Mouse (Mus musculus) heart, embryonic 11.5 days (tissue): Measurements from ENCODE around the gene Tatdn3. TPM values are rescaled to one million over a fixed set of nuclear protein-coding genes. Genes with fewer than 3 reads are reported as not detected.

Experiments used
- ATAC-seq: fragments of 200-750 bp; cut with Nextera tagmentation; replicated peaks from 2 replicates; pipeline ENCODE4 v1.8.0; 2017; ENCODE audit warnings: moderate library complexity; ENCODE audit not compliant: insufficient number of reproducible peaks, low FRiP score, low TSS enrichment
- H3K27ac ChIP-seq: fragments of 300-500 bp; sonication (generic); 2 replicates; pipeline ENCODE4 v1.5.1; 2014; ENCODE audit warnings: mild to moderate bottlenecking, low read depth, low read length
- H3K27me3 ChIP-seq: fragments of 300-500 bp; sonication (generic); 2 replicates; pipeline ENCODE4 v1.6.1; 2014; ENCODE audit warnings: mild to moderate bottlenecking, low read length, mixed read lengths; ENCODE audit not compliant: control insufficient read depth, insufficient read depth
- H3K36me3 ChIP-seq: fragments of 300-500 bp; sonication (generic); 2 replicates; pipeline ENCODE4 v1.6.1; 2014; ENCODE audit warnings: mild to moderate bottlenecking, low read length, moderate library complexity, mixed read lengths; ENCODE audit not compliant: control insufficient read depth, insufficient read depth
- H3K4me1 ChIP-seq: fragments of 300-500 bp; sonication (generic); 2 replicates; pipeline ENCODE4 v1.6.1; 2014; ENCODE audit warnings: low read length; ENCODE audit not compliant: control insufficient read depth, insufficient read depth
- H3K4me2 ChIP-seq: fragments of 300-500 bp; sonication (generic); 2 replicates; pipeline ENCODE4 v1.6.1; 2014; ENCODE audit warnings: mild to moderate bottlenecking, moderate library complexity
- H3K4me3 ChIP-seq: fragments of 300-500 bp; sonication (generic); 2 replicates; pipeline ENCODE4 v1.5.1; 2014; ENCODE audit warnings: low read depth, low read length
- H3K9ac ChIP-seq: fragments of 300-500 bp; sonication (generic); 2 replicates; pipeline ENCODE4 v1.6.1; 2014; ENCODE audit warnings: mild to moderate bottlenecking, low read depth, low read length, moderate library complexity
- H3K9me3 ChIP-seq: fragments of 300-500 bp; sonication (generic); replicated peaks from 2 replicates; pipeline ENCODE4 v1.6.1; 2016; ENCODE audit warnings: low read length; ENCODE audit not compliant: control insufficient read depth
- WGBS: fragments of 180-500 bp; shearing (Covaris S2); extraction: QIAGEN DNeasy Blood & Tissue Kit; methylation state at CpG from one replicate; pipeline ENCODE4 v1.1.7; 2014; ENCODE audit not compliant: insufficient replicate concordance; 5-methylcytosine and 5-hydroxymethylcytosine counted together
- polyA plus RNA-seq: library from polyadenylated mRNA; unstranded; fragments of >200 nt; fragmentation: Nextera tagmentation; extraction: Ambion mirVana; gene quantifications from 2 replicates; pipeline ENCODE4 v1.2.1, GENCODE M21; 2014

Tatdn3 gene
- polyA plus RNA-seq, 1 experiment from 2014 or later, result 20.3 TPM

DNA sequence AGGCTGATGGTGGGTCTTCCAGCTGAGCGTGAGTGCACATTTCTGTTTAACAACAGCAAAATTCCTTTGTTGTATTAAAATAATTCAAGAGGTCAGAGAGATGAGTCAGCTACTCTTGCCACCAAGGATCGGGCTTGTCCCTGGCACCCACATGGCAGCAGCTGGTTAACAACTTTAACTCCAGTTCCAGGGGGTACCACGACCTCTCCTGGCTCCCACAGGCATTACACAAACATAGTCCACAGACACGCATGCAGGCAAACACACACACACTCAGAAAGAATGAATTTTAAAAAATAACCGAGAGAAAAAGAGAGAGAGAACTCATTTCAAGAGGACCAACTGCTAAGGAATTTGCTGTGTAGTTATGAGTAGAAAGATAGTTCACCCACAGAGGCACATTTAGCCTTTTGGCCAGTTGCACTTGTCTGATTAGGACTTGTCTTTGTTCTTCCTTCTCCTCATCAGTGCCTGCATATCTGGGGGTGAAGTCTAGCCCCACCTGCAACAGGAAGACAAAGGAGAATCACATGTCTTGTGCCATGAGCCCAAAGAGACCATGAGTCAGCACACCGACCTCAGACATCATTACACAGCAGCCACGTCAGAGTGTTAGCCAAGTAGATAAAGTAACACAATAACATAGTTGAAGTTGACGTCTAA is 7.7 kb downstream of the Tatdn3 start:
- no peaks in the 10 kb centered on the region for H3K36me3 ChIP-seq
- H3K27me3 ChIP-seq, result no peaks in the 10 kb centered on the region
- no peak overlapping the region for H3K4me3 ChIP-seq
- peak overlapping the region; percentile 87 for H3K27ac ChIP-seq
- no peaks in the 10 kb centered on the region for H3K9me3 ChIP-seq
- H3K9ac ChIP-seq, result no peak overlapping the region
- peak overlapping the region; percentile 22 for H3K4me2 ChIP-seq
- peak; percentile 89 for ATAC-seq
- H3K4me1 ChIP-seq, result no peaks in the 10 kb centered on the region; the same call in 1 of the 2 replicates
- 67% methylated on average over 8 of the region's 8 CpGs for WGBS

DNA sequence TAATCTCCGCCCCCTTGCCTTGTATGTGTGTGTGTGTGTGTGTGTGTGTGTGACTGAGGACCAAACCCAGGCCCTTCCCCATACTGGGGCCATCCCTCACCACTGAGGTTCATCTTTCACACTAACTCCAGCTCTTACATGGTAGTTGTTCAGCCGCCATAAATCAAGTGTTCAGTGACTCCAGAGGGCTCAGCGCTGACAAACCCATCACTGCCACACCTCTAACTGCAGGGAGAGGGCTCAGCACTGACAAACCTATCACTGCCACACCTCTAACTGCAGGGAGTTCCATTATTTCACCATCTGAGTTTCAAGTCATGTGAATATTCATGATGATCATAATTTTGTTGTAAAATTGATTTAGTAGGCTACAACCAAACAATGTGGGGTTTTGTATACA is 9.2 kb downstream of the Tatdn3 start:
- peak; percentile 66; the same call in 1 of the 2 replicates for ATAC-seq

DNA sequence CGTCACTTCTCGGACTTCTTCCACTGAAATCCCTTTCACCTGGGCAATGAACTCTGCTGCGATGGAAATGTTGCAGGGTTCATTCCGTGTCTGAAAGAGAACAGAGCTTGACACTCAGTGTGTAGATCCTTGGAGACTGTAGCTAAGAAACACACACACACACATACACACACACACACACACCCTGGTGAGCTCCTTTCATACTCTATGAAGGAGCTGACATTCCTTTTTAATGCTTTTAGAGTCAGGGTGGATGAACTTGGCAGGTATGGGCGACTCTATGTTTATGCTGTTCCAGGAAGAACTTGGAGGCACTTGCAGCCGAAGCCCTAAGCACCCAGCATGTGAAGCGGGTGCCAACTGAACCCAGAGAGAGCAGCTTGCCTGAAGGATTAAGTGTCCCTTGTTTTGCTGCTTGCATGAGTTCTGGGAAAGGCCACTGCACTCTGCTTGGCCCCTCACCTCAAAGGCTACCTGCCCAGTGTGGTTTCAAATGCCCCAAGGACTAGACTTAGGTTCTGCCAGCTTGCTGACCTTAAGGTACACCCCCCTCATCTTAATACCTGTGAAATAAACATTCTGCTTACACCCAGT is 16.4 kb downstream of the Tatdn3 start:
- ATAC-seq, result no peak
- Histone ChIP-seq H3K9ac (no peak overlapping the region), H3K4me1 (no peaks in the 10 kb centered on the region), H3K4me2 (no peak overlapping the region), H3K36me3 (no peaks in the 10 kb centered on the region), H3K27ac (no peak overlapping the region), H3K9me3 (no peaks in the 10 kb centered on the region), H3K4me3 (no peak overlapping the region), H3K27me3 (no peaks in the 10 kb centered on the region)
- WGBS, result 73% methylated on average over 7 of the region's 7 CpGs

More for the DNA sequence above, 9.2 kb downstream of the Tatdn3 start:
- no peak overlapping the region for H3K4me3 ChIP-seq
- H3K9me3 ChIP-seq, result no peaks in the 10 kb centered on the region
- H3K9ac ChIP-seq, result no peak overlapping the region
- H3K27ac ChIP-seq, result no peak overlapping the region
- H3K4me1 ChIP-seq, result no peaks in the 10 kb centered on the region; the same call in 1 of the 2 replicates
- H3K4me2 ChIP-seq, result no peak overlapping the region
- no peaks in the 10 kb centered on the region for H3K27me3 ChIP-seq
- 66% methylated on average over 3 of the region's 3 CpGs for WGBS
- no peaks in the 10 kb centered on the region for H3K36me3 ChIP-seq

DNA sequence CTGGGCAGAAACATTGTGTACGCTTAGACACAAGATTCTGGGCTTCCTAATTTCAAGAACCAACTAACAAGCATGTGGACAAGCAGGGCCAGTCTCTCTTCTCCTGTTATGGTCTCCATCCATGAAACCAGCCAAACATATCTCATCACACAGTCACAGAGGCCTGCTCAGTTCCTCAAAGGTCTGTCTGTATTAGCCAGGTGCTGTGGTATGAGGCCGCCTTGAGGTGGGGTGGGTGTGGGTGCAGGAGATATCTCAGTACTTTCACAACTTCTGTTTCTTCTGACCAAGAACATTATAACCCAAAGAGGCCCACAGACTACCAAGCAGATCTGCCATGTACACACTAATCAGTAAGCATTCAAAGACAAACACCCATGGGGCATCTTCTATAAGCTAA is 17.5 kb downstream of the Tatdn3 start:
- no peak overlapping the region for H3K27ac ChIP-seq
- no peaks in the 10 kb centered on the region for H3K9me3 ChIP-seq
- no peaks in the 10 kb centered on the region for H3K4me1 ChIP-seq
- H3K36me3 ChIP-seq, result no peaks in the 10 kb centered on the region
- ATAC-seq, result no peak
- 89% methylated on average over 2 of the region's 2 CpGs for WGBS
- H3K9ac ChIP-seq, result no peak overlapping the region
- H3K27me3 ChIP-seq, result no peaks in the 10 kb centered on the region
- H3K4me3 ChIP-seq, result no peak overlapping the region
- no peak overlapping the region for H3K4me2 ChIP-seq

DNA sequence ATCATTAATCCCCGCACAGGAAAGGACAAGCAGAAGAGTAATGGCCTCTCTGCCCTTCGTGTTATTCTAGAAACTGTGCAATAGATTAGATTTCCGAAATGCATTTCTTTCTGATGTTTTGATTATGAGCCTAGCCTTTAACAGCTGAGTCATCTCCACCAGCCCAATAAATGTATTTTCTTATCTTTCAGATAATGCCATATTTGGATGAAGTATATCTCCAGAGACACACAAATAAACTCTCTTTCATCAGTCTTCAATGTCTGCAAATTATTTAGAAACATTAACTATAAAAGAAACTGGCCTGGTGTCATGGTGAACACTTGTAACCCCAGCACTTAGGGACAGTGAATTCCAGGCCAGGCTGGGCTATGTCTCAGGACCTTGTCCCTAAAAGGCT is 20.0 kb downstream of the Tatdn3 start:
- Histone ChIP-seq H3K4me2 (no peak overlapping the region), H3K4me3 (no peak overlapping the region), H3K9ac (no peak overlapping the region), H3K27ac (no peak overlapping the region), H3K9me3 (no peaks in the 10 kb centered on the region), H3K4me1 (no peaks in the 10 kb centered on the region), H3K36me3 (no peaks in the 10 kb centered on the region), H3K27me3 (no peaks in the 10 kb centered on the region)
- WGBS, result 67% methylated on average over 3 of the region's 3 CpGs
- no peak for ATAC-seq

DNA sequence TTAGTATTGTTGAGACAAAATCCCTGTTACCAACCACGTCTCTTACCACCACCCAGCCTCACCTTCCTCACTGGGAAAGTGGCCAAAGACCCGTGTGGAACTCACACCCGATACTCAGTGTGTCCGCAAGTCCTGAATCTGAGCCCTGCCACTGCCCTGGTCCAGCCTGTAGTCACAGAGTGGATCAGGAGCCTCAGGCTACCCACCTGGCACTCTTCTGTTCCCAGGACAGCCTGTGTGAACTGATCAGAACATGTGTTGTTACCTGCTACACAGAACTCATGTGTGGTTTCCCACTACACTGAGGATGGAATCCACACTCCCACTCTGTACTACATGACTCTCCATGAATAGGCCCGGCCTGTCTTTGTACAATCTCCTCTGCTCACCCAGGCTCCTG is 20.6 kb downstream of the Tatdn3 start:
- Histone ChIP-seq H3K9me3 (no peaks in the 10 kb centered on the region), H3K4me3 (no peak overlapping the region), H3K27ac (no peak overlapping the region), H3K36me3 (no peaks in the 10 kb centered on the region), H3K27me3 (no peaks in the 10 kb centered on the region), H3K4me2 (no peak overlapping the region), H3K4me1 (no peaks in the 10 kb centered on the region), H3K9ac (no peak overlapping the region)
- ATAC-seq, result no peak
- 82% methylated on average over 5 of the region's 5 CpGs for WGBS

DNA sequence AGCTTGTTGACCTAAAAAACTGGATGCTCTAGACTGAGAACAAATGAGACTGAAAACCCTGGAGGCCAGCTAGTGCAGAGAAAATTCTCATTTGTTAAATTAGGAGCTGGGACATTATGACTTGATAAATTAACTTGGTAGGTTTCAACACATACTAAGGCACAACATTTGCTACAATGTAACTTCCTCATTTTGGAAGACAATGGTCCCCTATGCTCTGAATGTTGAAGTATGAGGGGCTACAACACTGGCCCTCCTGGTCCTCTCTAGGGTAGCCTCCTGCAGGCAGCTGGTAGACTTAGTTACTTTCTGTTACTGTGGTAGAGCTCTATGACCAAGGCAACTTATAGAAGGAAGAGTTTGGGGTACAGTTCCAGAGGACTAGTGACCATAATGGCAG is 21.4 kb downstream of the Tatdn3 start:
- no peak overlapping the region for H3K9ac ChIP-seq
- no peaks in the 10 kb centered on the region for H3K36me3 ChIP-seq
- no peaks in the 10 kb centered on the region for H3K9me3 ChIP-seq
- H3K4me1 ChIP-seq, result no peaks in the 10 kb centered on the region
- no peaks in the 10 kb centered on the region for H3K27me3 ChIP-seq
- H3K4me2 ChIP-seq, result no peak overlapping the region
- no peak overlapping the region for H3K27ac ChIP-seq
- no peak overlapping the region for H3K4me3 ChIP-seq
- no peak for ATAC-seq

DNA sequence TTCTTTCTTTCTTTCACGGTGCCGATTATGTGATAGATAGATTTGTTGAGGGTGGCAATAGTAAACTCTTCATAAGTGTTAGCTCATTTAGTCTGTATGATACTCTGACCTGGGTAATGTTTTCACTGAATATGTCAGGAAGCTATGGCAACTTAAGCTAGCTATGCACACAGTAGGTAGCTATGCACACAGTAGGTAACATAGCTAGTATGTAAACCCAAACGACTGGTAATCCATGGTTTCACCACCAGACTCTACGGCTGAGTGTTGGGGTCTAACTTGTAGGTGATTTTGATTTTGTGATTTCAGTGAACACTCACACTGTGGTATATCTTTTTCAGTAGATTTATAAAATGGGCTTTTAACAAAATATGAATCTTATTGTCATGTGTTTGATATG is 24.7 kb downstream of the Tatdn3 start:
- H3K9ac ChIP-seq, result no peak overlapping the region
- H3K27me3 ChIP-seq, result no peaks in the 10 kb centered on the region
- WGBS, result 89% methylated on average over 4 of the region's 4 CpGs
- no peaks in the 10 kb centered on the region for H3K36me3 ChIP-seq
- H3K4me1 ChIP-seq, result no peaks in the 10 kb centered on the region
- no peak overlapping the region for H3K4me2 ChIP-seq
- no peaks in the 10 kb centered on the region for H3K9me3 ChIP-seq
- H3K4me3 ChIP-seq, result no peak overlapping the region
- ATAC-seq, result no peak
- no peak overlapping the region for H3K27ac ChIP-seq
